Mouse (Mus musculus) cerebellum, adult 11 months (tissue): ENCODE results near the gene Id2.

Experiments
- DNase-seq: peaks from one replicate; pipeline ENCODE4 v3.0.0; 2022

Gene Id2

DNA sequence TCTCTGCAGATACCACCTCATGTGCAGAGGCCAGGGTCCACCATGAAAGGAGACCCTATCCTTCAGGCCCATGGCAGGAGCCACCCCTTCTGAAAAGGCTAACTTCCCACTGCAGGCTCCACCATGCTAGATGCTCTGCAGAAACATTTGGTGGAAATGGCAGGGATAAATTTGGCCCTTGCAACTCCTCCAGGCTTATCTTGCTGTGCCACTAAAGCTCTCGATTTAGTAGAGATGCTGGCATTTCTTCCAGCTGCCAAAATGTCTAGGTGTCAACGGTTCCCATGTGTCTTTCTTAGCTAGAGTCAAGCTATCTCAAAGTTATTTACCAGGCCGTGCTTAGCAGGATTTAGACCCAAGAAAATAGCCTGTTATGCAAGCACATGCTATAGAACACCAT lies 22.6 kb downstream of the Id2 start:
- DNase-seq = no peak

DNA sequence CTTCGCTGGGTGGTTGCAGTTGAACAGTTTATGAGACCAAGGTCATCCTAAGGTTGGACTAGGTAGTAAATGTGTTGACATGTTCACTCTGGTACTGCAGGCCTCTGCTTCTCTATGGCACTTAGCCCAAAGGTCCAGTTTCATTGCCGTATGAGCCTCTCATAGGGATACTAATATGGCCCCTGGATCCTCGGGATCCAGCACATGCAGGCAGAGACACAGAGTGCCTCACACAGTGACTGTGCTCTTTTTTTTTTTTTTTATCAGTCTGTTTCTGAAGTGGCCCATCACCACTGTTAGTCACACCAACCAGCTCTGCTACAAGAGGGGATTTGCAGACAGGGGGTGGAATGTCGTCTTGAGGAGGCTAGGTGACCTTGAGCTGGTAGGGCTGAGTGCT lies 23.6 kb downstream of the Id2 start:
- DNase-seq = no peak

GRCm38 (mm10) chr12:25062264-25062663 lies 34.7 kb downstream of the Id2 start:
- DNase-seq = no peak

- no peak for DNase-seq
Observed at GRCm38 (mm10) chr12:25060901-25061300, 36.0 kb downstream of the Id2 start.

- no peak for DNase-seq
Observed at GRCm38 (mm10) chr12:25059487-25060200, 37.3 kb downstream of the Id2 start.

DNA sequence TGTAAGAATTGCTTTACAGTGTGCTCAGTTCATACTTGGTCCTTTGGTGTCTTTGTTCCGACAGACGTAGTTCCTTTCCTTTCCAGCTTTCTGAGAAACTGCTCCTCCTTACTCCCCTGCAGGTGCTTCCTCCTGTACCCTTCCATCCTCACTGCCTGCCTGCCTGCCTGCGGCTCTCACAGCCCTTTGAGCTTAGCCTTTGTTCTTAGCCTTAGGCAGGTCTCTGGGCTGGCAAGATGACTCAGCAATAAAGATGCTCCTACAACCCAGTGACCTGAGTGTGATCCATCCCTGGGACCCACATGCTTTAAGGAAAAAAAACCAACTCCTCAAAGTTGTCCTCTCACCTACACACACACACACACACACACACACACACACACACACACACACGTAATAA lies 42.0 kb downstream of the Id2 start:
- DNase-seq = no peak

GRCm38 (mm10) chr12:25054511-25054910 lies 42.4 kb downstream of the Id2 start:
- DNase-seq = no peak

GRCm38 (mm10) chr12:25049253-25049652 lies 47.7 kb downstream of the Id2 start:
- DNase-seq = no peak

GRCm38 (mm10) chr12:25044579-25044978 lies 52.4 kb downstream of the Id2 start:
- no peak for DNase-seq

DNA sequence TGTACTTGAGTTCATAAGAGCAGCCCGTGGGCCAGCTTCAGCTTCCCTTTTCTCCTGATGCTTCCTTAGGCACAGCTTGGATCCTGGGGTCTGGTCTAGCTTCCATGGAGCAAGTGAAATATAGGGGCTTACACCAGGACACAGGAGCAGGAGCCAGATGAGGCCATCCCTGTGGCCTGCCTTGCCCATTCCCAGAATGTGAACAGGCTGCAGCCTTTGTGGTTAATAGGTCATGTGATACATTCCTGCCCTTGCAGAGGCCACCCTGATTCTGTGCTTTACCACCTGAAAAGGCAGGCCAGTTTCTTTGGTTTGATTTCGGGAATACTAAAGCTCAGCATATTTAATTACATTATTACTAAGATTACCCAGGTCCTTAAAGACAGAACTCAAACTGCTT lies 52.9 kb downstream of the Id2 start:
- DNase-seq = no peak
